Comparison of ENCODE assay signal across 9 mouse cellular contexts in the genomic region with DNA sequence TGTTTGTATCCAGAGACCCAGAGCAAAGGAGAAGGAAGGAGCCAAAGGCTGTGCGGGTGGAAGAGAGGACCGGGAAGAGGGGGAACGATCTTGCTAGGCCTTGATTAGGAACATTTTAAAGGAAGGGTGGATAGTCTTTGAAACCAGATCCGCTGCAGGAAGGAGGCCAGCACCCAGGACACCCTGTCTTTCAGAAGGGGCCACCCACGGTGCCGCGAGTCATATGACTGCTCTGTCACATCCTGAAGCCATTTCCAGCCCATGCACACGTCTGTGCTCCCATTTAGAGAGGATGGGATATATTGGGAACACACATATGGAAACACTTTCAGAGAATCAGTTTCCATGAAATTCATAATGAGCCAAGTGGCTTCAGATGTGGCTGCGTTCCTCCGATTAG.
DNase-seq lines count a peak whose midpoint lies in the region; ATAC-seq and TF ChIP-seq lines count a peak whose summit lies in the region.
"Had no signal": no experiment of that assay in that cellular context is flagged by ENCODE, and none has a peak within 500 bp of the region (broad histone marks: within the 10 kb centered on the region; RNA-seq: fewer than 3 reads in every experiment).

No protein-coding gene starts in this region.

- 0 out of 2 replicates have a peak overlapping the region, but pooled peaks have one; percentile 18 for H3K4me2 ChIP-seq in heart, embryonic 14.5 days (ENCODE audit: low read length)
- H3K4me2 ChIP-seq: heart, embryonic 15.5 days had no signal

- H3K9me3 ChIP-seq in heart, embryonic 14.5 days (ENCODE audit: control insufficient read depth, low read length): no peaks in the 10 kb centered on the region
- H3K9me3 ChIP-seq: heart, embryonic 15.5 days had no signal

- no peak for TF ChIP-seq POLR2A in embryonic fibroblast, embryonic 13.5 days (IDR thresholded peaks at IDR 0.05; ENCODE audit: low read depth, low read length)

- no peaks in the 10 kb centered on the region for H3K36me3 ChIP-seq in heart, embryonic 14.5 days (ENCODE audit: control insufficient read depth, insufficient read depth, low read length)
- H3K36me3 ChIP-seq: heart, embryonic 15.5 days had no signal

- H3K4me1 ChIP-seq in embryonic fibroblast, embryonic 13.5 days (ENCODE audit: control insufficient read depth, insufficient read depth, low read length): peaks cover 5% of the 10 kb centered on the region; the same call in 1 of the 2 replicates
- H3K4me1 ChIP-seq in heart, embryonic 14.5 days (ENCODE audit: control insufficient read depth in 2 of 2, insufficient read depth in 2 of 2, low read length in 2 of 2): no peaks in the 10 kb centered on the region

- no peak for ATAC-seq in heart, embryonic 14.5 days (ENCODE audit: insufficient number of reproducible peaks, insufficient read depth, low FRiP score, low read depth)
- ATAC-seq in inflammation-experienced regulatory T-cells, adult 6 months: no peak

- no peak for TF ChIP-seq CTCF in embryonic fibroblast, embryonic 13.5 days (IDR thresholded peaks at IDR 0.05; ENCODE audit: borderline replicate concordance, insufficient read depth, low read length)

- no peak overlapping the region for H3K4me3 ChIP-seq in embryonic fibroblast, embryonic 13.5 days (ENCODE audit: insufficient read depth, low read length)
- no peak overlapping the region for H3K4me3 ChIP-seq in heart, embryonic 14.5 days (ENCODE audit: control insufficient read depth in 1 of 2, insufficient read depth in 1 of 2, low read depth in 1 of 2, low read length in 2 of 2)
- H3K4me3 ChIP-seq: heart, embryonic 15.5 days had no signal

- no peaks in the 10 kb centered on the region for H3K27me3 ChIP-seq in heart, embryonic 14.5 days (ENCODE audit: control insufficient read depth, insufficient read depth, low read length)
- H3K27me3 ChIP-seq: heart, embryonic 15.5 days had no signal

- 50% methylated on average over 10 of the region's 10 CpGs for WGBS in heart, embryonic 14.5 days

- DNase-seq in kidney, adult 11 months: peak; percentile 27
- DNase-seq in kidney, adult 18-20 months: no peak
- DNase-seq in kidney, postnatal 4 days: peak; percentile 68 to 77
- peak; percentile 39 for DNase-seq in lung, postnatal 25 days (ENCODE audit: low spot score)
- DNase-seq in spleen, postnatal 4 days (ENCODE audit: low spot score in 2 of 2): no peak

- no peak overlapping the region for H3K9ac ChIP-seq in heart, embryonic 14.5 days (ENCODE audit: low read length)
- H3K9ac ChIP-seq: heart, embryonic 15.5 days had no signal

- peak overlapping the region; percentile 96 for H3K27ac ChIP-seq in embryonic fibroblast, embryonic 13.5 days (ENCODE audit: insufficient read depth, low read length)
- H3K27ac ChIP-seq in heart, embryonic 14.5 days (replicated peaks in 1 of 2; ENCODE audit: control insufficient read depth in 1 of 2, insufficient read depth in 1 of 2, low read depth in 2 of 2, low read length in 2 of 2): no peak overlapping the region
- H3K27ac ChIP-seq: heart, embryonic 15.5 days had no signal

Comparison
In these comparisons a context has a peak if more than half of its experiments do, and no peak if none do; other contexts are left out.
1. DNase-seq: peak in kidney, adult 11 months (single experiment), kidney, postnatal 4 days (2 of 2) and lung, postnatal 25 days (single experiment); none in kidney, adult 18-20 months (single experiment) and spleen, postnatal 4 days (0 of 2).